Comparison of ENCODE assay signal across 13 mouse cellular contexts in the genomic region with DNA sequence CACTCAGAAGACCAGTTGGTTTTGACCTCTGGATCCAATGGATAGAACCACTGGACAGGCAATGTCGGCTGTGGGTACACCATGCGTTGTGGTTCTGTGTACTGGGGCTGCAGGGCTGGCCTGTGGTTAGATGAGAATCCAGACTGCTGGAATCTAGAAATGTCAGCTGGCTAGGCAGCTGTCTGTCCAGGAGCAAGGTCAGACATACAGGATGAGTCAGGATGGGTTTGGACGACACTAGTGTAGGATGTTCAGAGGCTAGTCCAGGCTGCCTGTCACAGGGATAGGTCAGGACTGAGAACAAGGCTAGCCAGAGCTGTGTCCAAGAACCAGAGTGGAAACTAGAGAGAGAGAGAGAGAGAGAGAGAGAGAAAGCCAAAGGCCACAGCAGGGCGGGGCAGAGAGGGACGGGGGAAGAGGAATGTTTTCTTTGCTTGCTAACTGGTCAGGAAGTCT. TPM values are rescaled to one million over a fixed set of nuclear protein-coding genes. Genes with fewer than 3 reads are reported as not detected.
DNase-seq lines count a peak whose midpoint lies in the region; ATAC-seq and TF ChIP-seq lines count a peak whose summit lies in the region.
"Had no signal": no experiment of that assay in that cellular context is flagged by ENCODE, and none has a peak within 500 bp of the region (broad histone marks: within the 10 kb centered on the region; RNA-seq: fewer than 3 reads in every experiment).

No protein-coding gene starts in this region.

- H3K9ac ChIP-seq in lung, postnatal 0 days (replicated peaks; ENCODE audit: low read depth), result no peak overlapping the region
- H3K9ac ChIP-seq: forebrain, postnatal 0 days had no signal

- no peaks in the 10 kb centered on the region for H3K27me3 ChIP-seq in lung, postnatal 0 days (replicated peaks; ENCODE audit: insufficient read depth, low read length)

- H3K36me3 ChIP-seq in lung, postnatal 0 days (ENCODE audit: insufficient read depth, low read length), result no peaks in the 10 kb centered on the region

- ATAC-seq in lung, postnatal 0 days, result peak; percentile 58
- ATAC-seq in inflammation-experienced regulatory T-cells, adult 6 months, result no peak

- TF ChIP-seq CTCF in lung, postnatal 0 days (IDR thresholded peaks at IDR 0.05), result no peak
- no peak for TF ChIP-seq CTCF in lung, adult 2 months (IDR thresholded peaks at IDR 0.05; ENCODE audit: insufficient read depth, low read length)

- no peak overlapping the region for H3K4me3 ChIP-seq in lung, postnatal 0 days (ENCODE audit: low read depth, low read length)
- no peak overlapping the region for H3K4me3 ChIP-seq in lung, adult 2 months (replicated peaks; ENCODE audit: extremely low read depth, low read depth, low read length)

- WGBS in lung, postnatal 0 days, result 42% methylated on average over 5 of the region's 5 CpGs
- 54% methylated on average over 5 of the region's 5 CpGs for WGBS in lung, adult 2 months

- peak; percentile 20 to 37 for DNase-seq in heart, adult 18-20 months
- DNase-seq in heart, postnatal 4 days, result no peak
- DNase-seq in lung, postnatal 0 days (ENCODE audit: low spot score), result peak; percentile 39
- no peak for DNase-seq in lung, adult 2 months
- peak; percentile 72 for DNase-seq in gastrocnemius, postnatal 25 days
- DNase-seq in yolk sac, embryonic 10.5 days (ENCODE audit: low spot score), result peak; percentile 33
- DNase-seq in right cerebral cortex, postnatal 25 days, result no peak
- DNase-seq: embryo, embryonic 11 days; right cerebral cortex, postnatal 14 days; thymus, adult 2 months had no signal

- no peaks in the 10 kb centered on the region for H3K4me1 ChIP-seq in lung, postnatal 0 days (ENCODE audit: insufficient read depth, low read depth, low read length)
- H3K4me1 ChIP-seq in lung, adult 2 months (ENCODE audit: control insufficient read depth, insufficient read depth, low read length), result no peaks in the 10 kb centered on the region; the same call in 1 of the 2 replicates

- no peak for TF ChIP-seq POLR2A in lung, adult 2 months (IDR thresholded peaks at IDR 0.05; ENCODE audit: borderline replicate concordance, extremely low read depth, low read depth, low read length)

- no peak overlapping the region for H3K4me2 ChIP-seq in lung, postnatal 0 days (replicated peaks; ENCODE audit: low read depth, low read length)

- no peak for TF ChIP-seq EP300 in lung, postnatal 0 days (IDR thresholded peaks at IDR 0.05)

- H3K27ac ChIP-seq in lung, postnatal 0 days (ENCODE audit: low read length), result no peak overlapping the region
- H3K27ac ChIP-seq: macrophage had no signal

- H3K9me3 ChIP-seq in lung, postnatal 0 days (ENCODE audit: low read length), result no peaks in the 10 kb centered on the region

RNA-seq across cellular contexts. Expression of gene Tbc1d1, which starts 40.8 kb away (rescaled TPM):
- total RNA-seq in heart, adult 18-20 months (2021), result 10 to 100 TPM; 11.0 to 13.3 TPM
- 10 to 100 TPM; 55.5 to 58.6 TPM for total RNA-seq in heart, postnatal 4 days (2021)
- polyA plus RNA-seq in lung, postnatal 0 days (2015; fragmentation: Nextera tagmentation; extraction: Ambion mirVana), result 15.3 and 18.0 TPM in 2 replicates
- 12.1 and 18.5 TPM in 2 replicates for polyA plus RNA-seq in lung, adult 2 months (2012; rRNA removed)
- total RNA-seq in gastrocnemius, postnatal 25 days (2021), result 10 to 100 TPM; 39.3 to 77.3 TPM
- polyA plus RNA-seq in inflammation-experienced regulatory T-cells, adult 6 months (2017; shearing (Covaris generic)), result 10 to 100 TPM; 28.0 to 49.0 (median 34.6) TPM

Comparison
In these comparisons a context has a peak if more than half of its experiments do, and no peak if none do; other contexts are left out.
1. DNase-seq: peak in heart, adult 18-20 months (2 of 2), lung, postnatal 0 days (single experiment), gastrocnemius, postnatal 25 days (single experiment) and yolk sac, embryonic 10.5 days (single experiment); none in heart, postnatal 4 days (single experiment), lung, adult 2 months (single experiment) and right cerebral cortex, postnatal 25 days (single experiment).